Mouse (Mus musculus): ENCODE measurements around the gene Zfp526.

GRCm38 (mm10) chr7:25233061-25233460 is 11.8 kb downstream of the Zfp526 start:
- TF ChIP-seq CTCF (IDR thresholded peaks at IDR 0.05; ENCODE audit: extremely low read depth, insufficient read length, insufficient replicate concordance, low read depth, low read length) = no peak
- TF ChIP-seq POLR2A (IDR thresholded peaks at IDR 0.05; ENCODE audit: low read depth, low read length) = no peak

Data from small intestine, adult 2 months (tissue).